Mouse (Mus musculus): Measurements from ENCODE around the gene Edil3.

The Edil3 gene

DNA sequence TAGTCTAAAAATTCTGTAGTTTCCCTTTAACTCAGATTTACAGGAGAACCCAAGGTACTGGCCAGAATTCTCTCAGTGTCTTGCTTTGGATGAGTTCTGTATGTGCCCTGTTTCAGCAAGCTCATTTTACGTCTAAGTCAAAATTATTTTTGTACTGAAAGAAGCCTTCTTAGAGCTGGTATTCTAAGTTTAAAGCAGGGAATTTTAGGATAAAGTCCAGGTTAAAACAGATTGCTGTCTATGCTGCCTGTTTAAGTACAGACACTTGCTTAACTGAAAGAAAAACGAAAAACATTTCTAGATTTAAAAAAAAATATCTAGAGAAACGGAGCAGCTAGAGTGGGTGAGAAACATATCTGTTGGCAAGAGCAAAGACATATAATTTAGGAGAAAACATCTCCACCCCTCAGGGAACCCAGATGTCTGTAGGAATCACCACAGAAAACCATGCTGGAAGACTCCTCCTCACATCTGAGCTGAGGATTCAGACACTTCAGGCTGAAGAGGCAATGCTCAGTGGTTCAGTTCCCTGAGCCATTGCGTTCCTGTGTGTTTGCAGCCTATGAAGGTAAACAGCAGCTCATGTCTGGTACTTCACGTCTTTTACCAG, 465.5 kb downstream of the Edil3 start:
- no peak for DNase-seq

DNA sequence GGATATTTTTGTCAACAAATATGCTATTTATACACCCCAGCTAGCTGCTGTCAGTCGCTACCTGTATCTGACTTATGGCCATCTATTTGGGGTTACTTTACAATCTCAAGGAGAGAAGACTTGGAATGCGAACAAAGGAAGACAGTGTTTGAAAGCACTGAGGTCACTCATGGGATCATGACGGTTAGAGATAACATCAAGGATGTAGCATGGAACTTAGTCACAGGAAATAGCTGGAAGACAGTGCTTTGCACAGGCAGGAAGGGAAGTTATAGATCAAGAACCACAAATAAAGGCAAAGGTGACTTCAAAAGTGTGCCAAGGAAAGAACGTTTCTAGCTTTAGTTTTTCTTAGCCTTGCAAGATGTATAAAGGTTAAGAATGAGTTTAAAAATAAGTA, 466.9 kb downstream of the Edil3 start:
- DNase-seq: no peak

DNA sequence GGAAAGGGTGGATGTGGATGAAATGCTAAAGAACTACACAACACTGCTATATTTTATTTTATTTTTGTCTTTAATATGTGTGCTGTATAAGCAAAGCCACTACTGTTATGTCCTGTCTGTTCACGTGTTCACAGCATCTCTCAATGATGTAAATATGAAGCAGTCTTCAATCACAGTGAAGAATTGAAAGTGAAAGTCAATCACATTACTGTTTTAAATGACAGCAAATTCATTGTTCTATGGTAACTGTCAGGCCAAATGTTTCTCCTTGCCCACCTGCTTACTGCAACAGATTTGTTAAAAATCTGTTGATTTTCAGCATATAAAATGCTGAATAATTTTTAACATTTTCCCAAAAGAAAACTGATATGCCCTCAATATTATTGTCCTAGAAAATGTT, 499.9 kb downstream of the Edil3 start:
- no peak for DNase-seq

DNA sequence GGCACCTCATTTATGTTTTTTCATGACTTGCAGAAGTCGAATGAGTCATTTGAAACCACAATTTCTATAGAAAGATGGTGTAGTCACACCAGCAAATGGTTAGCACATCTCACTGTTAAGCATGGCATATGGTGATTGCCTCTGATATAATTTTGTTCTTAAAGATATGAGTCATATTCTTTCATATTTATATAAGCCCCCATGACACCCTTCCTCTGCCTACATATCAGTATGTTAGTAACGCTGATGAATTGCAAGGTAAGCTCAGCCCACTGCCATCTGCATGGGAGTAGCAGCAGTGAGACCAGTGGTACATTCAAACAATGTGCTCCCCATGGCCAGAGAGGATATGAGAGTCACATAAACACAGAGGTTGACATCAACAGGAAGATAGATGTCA, 503.0 kb downstream of the Edil3 start:
- DNase-seq: no peak

DNA sequence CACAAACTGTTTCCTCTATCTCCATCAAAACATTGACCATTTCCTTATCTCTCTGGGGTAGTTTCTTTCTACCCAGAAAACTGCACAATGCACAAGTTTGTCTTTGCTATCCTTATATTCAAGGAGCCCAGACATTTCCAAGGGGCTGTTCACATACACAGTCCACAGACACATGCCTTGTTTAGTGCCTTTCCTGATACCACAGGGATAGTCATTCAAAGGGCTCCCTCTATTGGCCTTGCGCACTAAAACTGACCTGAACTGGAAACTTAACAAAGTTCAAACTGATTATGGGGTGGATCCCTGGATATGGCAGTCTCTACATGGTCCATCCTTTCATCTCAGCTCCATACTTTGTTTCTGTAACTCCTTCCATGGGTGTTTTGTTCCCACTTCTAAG, 513.2 kb downstream of the Edil3 start:
- peak; percentile 7 for DNase-seq

DNA sequence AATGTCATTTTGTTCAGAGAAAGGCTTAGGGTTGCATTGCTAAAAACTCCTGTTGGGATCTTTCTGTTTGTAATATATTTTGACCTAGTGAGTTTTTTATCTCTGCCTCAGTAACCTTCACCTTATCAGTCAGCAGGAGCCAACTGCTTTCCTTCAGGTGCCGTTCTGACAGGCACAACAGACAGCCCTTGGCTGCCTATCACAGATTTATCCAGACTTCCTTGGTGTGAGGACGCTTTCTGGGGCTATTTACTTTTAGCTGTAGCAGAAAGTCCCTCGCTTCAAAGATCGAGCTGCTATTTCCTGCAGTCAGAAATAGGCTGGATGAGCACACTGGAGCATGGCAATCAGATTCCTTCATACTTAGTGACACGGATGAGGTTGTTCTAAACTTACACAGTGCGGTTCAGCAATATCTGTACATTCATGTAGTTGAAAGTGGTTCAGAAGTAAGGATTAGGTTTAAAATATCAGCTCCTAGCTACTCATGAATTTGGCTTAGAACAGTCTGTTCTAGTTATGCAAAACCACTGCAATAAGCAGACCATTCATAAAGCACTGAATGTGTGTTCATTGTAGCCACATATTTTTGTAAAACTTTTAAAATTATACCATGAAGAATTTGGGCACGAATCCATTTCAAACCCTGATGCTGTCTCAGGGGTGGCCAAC, 514.8 kb downstream of the Edil3 start:
- DNase-seq: no peak

DNA sequence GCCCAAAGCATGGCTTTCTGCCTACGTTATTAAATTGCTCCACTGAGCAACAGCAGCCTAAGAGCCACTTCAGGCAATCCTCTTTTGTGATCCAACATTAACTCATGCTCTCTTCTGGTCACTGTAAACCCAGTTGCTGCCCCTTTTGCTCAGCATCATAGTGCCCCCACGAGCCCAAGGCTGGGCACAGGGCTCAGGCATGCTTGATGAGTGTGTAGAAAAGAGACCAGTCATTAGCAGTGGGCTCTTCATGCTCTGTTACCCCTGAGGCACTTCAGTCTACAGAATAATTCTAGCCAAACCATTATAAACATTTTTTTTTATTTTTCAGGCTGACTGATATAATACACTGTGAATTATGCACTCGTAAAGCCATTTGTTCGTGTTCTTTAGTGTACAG, 517.8 kb downstream of the Edil3 start:
- DNase-seq: no peak

DNA sequence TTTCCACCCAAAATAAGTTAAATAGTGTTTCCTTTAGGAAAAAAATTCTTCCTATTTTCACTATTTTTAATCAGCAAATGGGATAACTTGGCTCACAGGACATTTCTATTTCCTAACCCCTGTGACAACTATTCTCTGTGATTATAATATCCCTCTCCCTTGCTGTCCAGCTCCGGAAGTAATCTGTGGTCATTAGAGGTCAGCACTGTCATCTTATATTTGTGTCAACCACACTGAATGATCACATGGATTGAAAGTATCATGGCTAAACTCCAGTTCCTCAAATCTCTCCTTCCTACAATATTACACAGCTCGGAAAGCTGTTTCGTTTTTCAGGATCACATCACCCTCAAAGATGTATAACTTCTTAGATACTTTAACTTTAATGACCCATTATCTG, 518.5 kb downstream of the Edil3 start:
- no peak for DNase-seq

DNA sequence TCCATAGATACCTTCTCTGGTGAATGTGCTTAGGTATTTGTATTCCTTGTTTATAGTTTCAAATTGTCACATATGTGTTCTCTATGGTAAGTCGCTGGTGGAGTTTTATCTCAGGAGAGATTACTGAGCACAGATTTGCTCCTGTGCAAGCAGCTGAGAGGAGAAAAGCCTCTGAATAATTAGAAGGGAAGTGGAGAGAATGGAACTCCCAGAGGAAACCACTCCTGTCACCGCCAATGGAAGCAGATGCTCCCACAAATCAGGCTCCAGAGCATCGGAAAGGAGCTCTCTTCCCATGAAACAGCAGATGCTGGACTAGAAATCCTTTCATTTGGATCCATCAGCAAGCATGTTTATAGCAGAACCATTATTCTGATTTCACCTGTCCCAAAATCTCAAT, 534.0 kb downstream of the Edil3 start:
- no peak for DNase-seq

DNA sequence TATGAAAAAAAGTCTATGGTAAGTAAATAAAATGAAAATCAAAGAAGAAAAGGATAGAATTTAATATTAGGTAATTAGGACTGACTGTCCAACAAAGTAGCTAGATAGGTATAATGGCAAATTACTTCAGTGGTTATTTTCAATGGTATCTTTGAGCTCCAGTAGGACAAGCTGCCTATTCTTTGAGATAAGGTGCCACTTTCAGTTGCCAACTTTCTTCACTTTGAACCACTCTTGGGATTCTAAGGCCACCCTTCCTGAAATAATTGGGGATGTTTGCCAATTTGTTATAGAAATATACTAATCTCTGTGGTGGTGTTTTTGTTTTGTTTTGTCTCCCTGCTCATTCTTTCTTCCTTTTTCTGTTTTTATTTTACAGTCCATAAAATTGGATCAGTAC, 537.1 kb downstream of the Edil3 start:
- no peak for DNase-seq

DNA sequence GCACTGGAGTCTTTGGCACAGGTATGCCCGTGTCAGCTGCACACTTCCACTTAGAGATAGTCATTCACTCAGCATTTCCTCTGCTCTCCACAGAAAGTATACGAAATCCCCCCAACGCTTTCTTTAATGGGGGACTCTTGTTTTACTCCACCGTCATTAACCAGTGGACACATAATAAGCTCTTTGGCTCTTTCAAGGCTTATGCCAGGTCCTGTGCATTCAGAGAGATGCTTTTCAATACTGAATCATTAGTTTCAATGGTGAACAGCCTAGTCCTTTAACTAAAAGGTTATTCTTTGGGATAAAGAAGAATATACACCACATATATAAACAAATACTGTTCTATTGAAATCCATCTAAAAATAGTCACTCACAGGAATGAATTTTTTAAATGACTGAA, 541.0 kb downstream of the Edil3 start:
- no peak for DNase-seq

DNA sequence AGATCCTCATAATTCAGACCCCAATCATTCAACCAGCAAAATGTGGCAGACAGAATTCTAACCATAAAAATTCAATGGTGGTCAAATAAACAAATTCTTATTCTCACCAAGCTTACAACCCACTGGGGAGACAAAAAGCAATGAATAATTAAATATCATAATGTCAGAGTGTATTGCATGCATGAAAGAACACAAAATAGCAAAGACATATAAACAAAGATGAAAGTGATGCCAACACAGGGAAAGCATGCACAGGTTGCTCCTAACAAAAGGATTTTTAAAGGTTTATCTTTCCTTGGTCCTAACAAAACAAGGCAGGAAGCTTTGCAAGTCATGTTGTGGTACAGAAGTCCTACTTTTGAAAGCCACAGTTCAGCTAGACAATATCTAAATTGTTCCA, 550.0 kb downstream of the Edil3 start:
- no peak for DNase-seq

DNA sequence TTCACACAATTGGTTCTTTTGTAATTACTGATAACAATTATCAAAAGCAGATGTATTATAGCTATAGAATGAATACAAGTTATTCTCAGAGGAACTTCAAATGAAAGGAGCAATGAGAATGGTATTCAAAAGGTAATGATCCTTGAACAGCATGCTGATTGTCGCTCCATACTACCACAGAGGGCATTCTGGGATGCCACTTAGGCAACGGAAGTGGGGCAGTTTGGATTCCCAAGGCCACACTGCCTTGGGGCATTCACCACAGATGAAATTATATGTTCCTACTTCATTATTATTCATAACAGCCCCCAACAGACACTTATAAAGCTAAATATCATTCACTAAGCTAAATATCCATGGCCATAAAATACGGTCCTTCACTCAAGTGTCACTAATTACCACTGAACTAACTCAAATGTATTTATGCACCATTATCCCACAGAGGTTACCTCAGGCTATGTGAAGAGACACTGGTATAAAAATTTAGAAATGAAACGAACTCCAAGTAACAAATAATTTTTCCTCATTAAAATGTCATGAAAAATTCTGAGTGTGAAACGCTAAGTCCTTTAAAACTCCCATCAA, 550.5 kb downstream of the Edil3 start:
- no peak for DNase-seq
